Mouse (Mus musculus): ENCODE results near the gene Fmod.

- TF ChIP-seq POLR2A (IDR thresholded peaks at IDR 0.05; ENCODE audit: control insufficient read depth, extremely low read depth, insufficient read depth, low read length, poor library complexity) (no peak), CTCF (IDR thresholded peaks at IDR 0.05; ENCODE audit: borderline replicate concordance, control insufficient read depth, extremely low read depth, insufficient read depth, low read length, poor library complexity) (0 out of 2 replicates have a peak, but pooled peaks have one; percentile 19)
These were observed 37.6 kb downstream of the Fmod start for GRCm38 (mm10) chr1:134074606-134075005.

Measured in thymus, adult 2 months (tissue).